Mouse (Mus musculus) forebrain, postnatal 0 days (tissue): ENCODE measurements around the gene Bfsp1. TPM values are rescaled to one million over a fixed set of nuclear protein-coding genes. Genes with fewer than 3 reads are reported as not detected.

Experiments
- ATAC-seq: fragments of 200-750 bp; cut with Nextera tagmentation; 2 replicates; pipeline ENCODE4 v1.8.0; 2017; ENCODE audit warnings: mild to moderate bottlenecking, moderate library complexity
- DNase-seq: peaks from one replicate; pipeline ENCODE4 v3.0.0-alpha.2; 2015
- H3K27ac ChIP-seq: fragments of 300-500 bp; sonication (generic); 2 replicates; pipeline ENCODE4 v1.5.1; 2014; ENCODE audit warnings: low read depth, mild to moderate bottlenecking, antibody characterized with exemption, low read length, moderate library complexity, mixed read lengths
- H3K27me3 ChIP-seq: fragments of 300-500 bp; sonication (generic); 2 replicates; pipeline ENCODE4 v1.6.1; 2014; ENCODE audit warnings: mild to moderate bottlenecking, low read length, mixed read lengths; ENCODE audit not compliant: insufficient read depth
- H3K36me3 ChIP-seq: fragments of 300-500 bp; sonication (generic); 2 replicates; pipeline ENCODE4 v1.6.1; 2014; ENCODE audit warnings: mild to moderate bottlenecking, moderate library complexity; ENCODE audit not compliant: insufficient read depth
- H3K4me1 ChIP-seq: fragments of 300-500 bp; sonication (generic); 2 replicates; pipeline ENCODE4 v1.6.1; 2014; ENCODE audit warnings: antibody characterized with exemption; ENCODE audit not compliant: insufficient read depth
- H3K4me2 ChIP-seq: fragments of 300-500 bp; sonication (generic); 2 replicates; pipeline ENCODE4 v1.6.1; 2014; ENCODE audit warnings: low read depth, mild to moderate bottlenecking, moderate library complexity
- H3K4me3 ChIP-seq: fragments of 300-500 bp; sonication (generic); 2 replicates; pipeline ENCODE4 v1.5.1; 2014; ENCODE audit warnings: low read depth, low read length, mixed read lengths
- H3K9ac ChIP-seq: fragments of 300-500 bp; sonication (generic); 2 replicates; pipeline ENCODE4 v1.6.1; 2014; ENCODE audit warnings: mild to moderate bottlenecking
- H3K9me3 ChIP-seq: fragments of 300-500 bp; sonication (generic); 2 replicates; pipeline ENCODE4 v1.6.1; 2016; ENCODE audit warnings: low read length
- CTCF ChIP-seq: sonication (generic); IDR thresholded peaks from 2 replicates; pipeline ENCODE4 v1.5.1; 2016; ENCODE audit warnings: antibody characterized with exemption, control low read depth, low read depth
- WGBS: fragments of 180-500 bp; shearing (Covaris S2); extraction: QIAGEN DNeasy Blood & Tissue Kit; methylation state at CpG from one replicate; pipeline ENCODE4 v1.1.7; 2014; 5-methylcytosine and 5-hydroxymethylcytosine counted together
- polyA plus RNA-seq: library from polyadenylated mRNA; unstranded; fragments of >200 nt; fragmentation: Nextera tagmentation; extraction: Ambion mirVana; gene quantifications from 2 replicates; pipeline ENCODE4 v1.2.1, GENCODE M21; 2015
- total RNA-seq: library from RNA; depleted of rRNA; stranded (reverse); fragments of >200 nt; gene quantifications from 2 replicates; pipeline ENCODE4 v1.2.3, GENCODE M21; 2014; rRNA removed

The Bfsp1 gene
- total and polyA plus RNA-seq, 2 experiments from 2014 or later = 1.9 to 2.5 TPM

GRCm38 (mm10) chr2:143796335-143797013, 66.5 kb downstream of the Bfsp1 start:
- 70% methylated on average over 4 of the region's 4 CpGs for WGBS
- H3K4me3 ChIP-seq = no peak overlapping the region

GRCm38 (mm10) chr2:143795858-143796257, 67.1 kb downstream of the Bfsp1 start:
- Histone ChIP-seq H3K36me3 (0 out of 2 replicates have a peak, but pooled peaks cover under 1% of the 10 kb centered on the region), H3K4me3 (no peak overlapping the region), H3K27me3 (no peaks in the 10 kb centered on the region), H3K9me3 (no peaks in the 10 kb centered on the region), H3K9ac (no peak overlapping the region), H3K27ac (no peak overlapping the region), H3K4me2 (no peak overlapping the region), H3K4me1 (no peaks in the 10 kb centered on the region)
- WGBS = 84% methylated on average over 4 of the region's 4 CpGs
- no peak for DNase-seq
- ATAC-seq = peak; percentile 23; the same call in 1 of the 2 replicates
- TF ChIP-seq CTCF = no peak

More at GRCm38 (mm10) chr2:143796335-143797013, 66.5 kb downstream of the Bfsp1 start:
- DNase-seq (peak; percentile 28), ATAC-seq (peak; percentile 79)
- Histone ChIP-seq H3K27me3 (no peaks in the 10 kb centered on the region), H3K27ac (no peak overlapping the region; the same call in 1 of the 2 replicates), H3K9me3 (no peaks in the 10 kb centered on the region), H3K4me1 (no peaks in the 10 kb centered on the region), H3K9ac (no peak overlapping the region), H3K4me2 (no peak overlapping the region), H3K36me3 (0 out of 2 replicates have a peak, but pooled peaks cover 3% of the 10 kb centered on the region)
- no peak for TF ChIP-seq CTCF

- DNase-seq (no peak), ATAC-seq (no peak)
- H3K4me1 ChIP-seq = no peaks in the 10 kb centered on the region
- H3K27ac ChIP-seq = no peak overlapping the region
- H3K4me2 ChIP-seq = no peak overlapping the region
- H3K4me3 ChIP-seq = no peak overlapping the region
- H3K9me3 ChIP-seq = no peaks in the 10 kb centered on the region
- no peaks in the 10 kb centered on the region for H3K27me3 ChIP-seq
- WGBS = 90% methylated on average over 5 of the region's 5 CpGs
- no peak overlapping the region for H3K9ac ChIP-seq
- no peak for TF ChIP-seq CTCF
- H3K36me3 ChIP-seq = no peaks in the 10 kb centered on the region
Observed at GRCm38 (mm10) chr2:143789911-143790310, 73.1 kb downstream of the Bfsp1 start.

GRCm38 (mm10) chr2:143780310-143780709, 82.7 kb downstream of the Bfsp1 start:
- Histone ChIP-seq H3K27ac (no peak overlapping the region), H3K9ac (no peak overlapping the region), H3K4me3 (no peak overlapping the region), H3K4me1 (no peaks in the 10 kb centered on the region), H3K36me3 (no peaks in the 10 kb centered on the region), H3K27me3 (no peaks in the 10 kb centered on the region), H3K4me2 (no peak overlapping the region), H3K9me3 (no peaks in the 10 kb centered on the region)
- DNase-seq (no peak), ATAC-seq (no peak)
- WGBS = 89% methylated on average over 2 of the region's 2 CpGs
- no peak for TF ChIP-seq CTCF

Other genes starting within 250 kb of the Bfsp1 start
- 409 and 455 TPM in 2 replicates for gene Dstn, start 52.1 kb upstream of the Bfsp1 start, total RNA-seq
- 497 and 512 TPM in 2 replicates for gene Dstn, start 52.1 kb upstream of the Bfsp1 start, polyA plus RNA-seq
- gene Rrbp1, start 148.1 kb upstream of the Bfsp1 start, total RNA-seq = 30.5 and 37.1 TPM in 2 replicates
- 12.5 and 19.5 TPM in 2 replicates for gene Rrbp1, start 148.1 kb upstream of the Bfsp1 start, polyA plus RNA-seq
- gene Banf2, start 169.9 kb upstream of the Bfsp1 start, total RNA-seq = not detected in 2 replicates
- not detected in 2 replicates for gene Banf2, start 169.9 kb upstream of the Bfsp1 start, polyA plus RNA-seq